Mouse (Mus musculus) midbrain, postnatal 0 days (tissue): Measurements from ENCODE around the gene Vegfa. TPM values are rescaled to one million over a fixed set of nuclear protein-coding genes. Genes with fewer than 3 reads are reported as not detected.

Experiments
- ATAC-seq: fragments of 200-750 bp; cut with Nextera tagmentation; 2 replicates; pipeline ENCODE4 v1.8.0; 2017; ENCODE audit warnings: moderate number of reproducible peaks, mild to moderate bottlenecking, moderate TSS enrichment, moderate library complexity; ENCODE audit not compliant: low FRiP score
- DNase-seq: peaks from one replicate; pipeline ENCODE4 v3.0.0-alpha.2; 2015; ENCODE audit warnings: low spot score
- H3K27ac ChIP-seq: fragments of 300-500 bp; sonication (generic); 2 replicates; pipeline ENCODE4 v1.5.1; 2014; ENCODE audit warnings: low read depth, mild to moderate bottlenecking, low read length, mixed read lengths
- H3K27me3 ChIP-seq: fragments of 300-500 bp; sonication (generic); 2 replicates; pipeline ENCODE4 v1.6.1; 2014; ENCODE audit warnings: low read length, control low read depth, mixed read lengths; ENCODE audit not compliant: insufficient read depth
- H3K36me3 ChIP-seq: fragments of 300-500 bp; sonication (generic); 2 replicates; pipeline ENCODE4 v1.6.1; 2014; ENCODE audit warnings: low read length, control low read depth, mixed read lengths; ENCODE audit not compliant: insufficient read depth
- H3K4me1 ChIP-seq: fragments of 300-500 bp; sonication (generic); 2 replicates; pipeline ENCODE4 v1.6.1; 2014; ENCODE audit warnings: mild to moderate bottlenecking, control low read depth, antibody characterized with exemption, low read length, mixed read lengths; ENCODE audit not compliant: insufficient read depth
- H3K4me2 ChIP-seq: fragments of 300-500 bp; sonication (generic); 2 replicates; pipeline ENCODE4 v1.6.1; 2014; ENCODE audit warnings: low read depth, mild to moderate bottlenecking, low read length, mixed read lengths; ENCODE audit not compliant: poor library complexity, severe bottlenecking
- H3K4me3 ChIP-seq: fragments of 300-500 bp; sonication (generic); 2 replicates; pipeline ENCODE4 v1.5.1; 2014; ENCODE audit warnings: low read depth, mild to moderate bottlenecking, low read length, moderate library complexity
- H3K9ac ChIP-seq: fragments of 300-500 bp; sonication (generic); replicated peaks from 2 replicates; pipeline ENCODE4 v1.6.1; 2014; ENCODE audit warnings: mild to moderate bottlenecking, low read length, moderate library complexity, mixed read lengths; ENCODE audit not compliant: poor library complexity, severe bottlenecking
- H3K9me3 ChIP-seq: fragments of 300-500 bp; sonication (generic); 2 replicates; pipeline ENCODE4 v1.6.1; 2016; ENCODE audit warnings: low read length, control low read depth
- CTCF ChIP-seq: IDR thresholded peaks from 2 replicates; pipeline ENCODE4 v1.5.1; 2016; ENCODE audit warnings: antibody characterized with exemption, mild to moderate bottlenecking
- WGBS: fragments of 180-500 bp; shearing (Covaris S2); extraction: QIAGEN DNeasy Blood & Tissue Kit; methylation state at CpG from one replicate; pipeline ENCODE4 v1.1.7; 2014; 5-methylcytosine and 5-hydroxymethylcytosine counted together
- polyA plus RNA-seq: library from polyadenylated mRNA; unstranded; fragments of >200 nt; fragmentation: Nextera tagmentation; extraction: Ambion mirVana; gene quantifications from 2 replicates; pipeline ENCODE4 v1.2.1, GENCODE M21; 2015
- total RNA-seq: library from RNA; depleted of rRNA; stranded (reverse); fragments of >200 nt; gene quantifications from 2 replicates; pipeline ENCODE4 v1.2.3, GENCODE M21; 2014

Vegfa gene
- total and polyA plus RNA-seq, 2 experiments from 2014 or later: 3.0 to 105 TPM

DNA sequence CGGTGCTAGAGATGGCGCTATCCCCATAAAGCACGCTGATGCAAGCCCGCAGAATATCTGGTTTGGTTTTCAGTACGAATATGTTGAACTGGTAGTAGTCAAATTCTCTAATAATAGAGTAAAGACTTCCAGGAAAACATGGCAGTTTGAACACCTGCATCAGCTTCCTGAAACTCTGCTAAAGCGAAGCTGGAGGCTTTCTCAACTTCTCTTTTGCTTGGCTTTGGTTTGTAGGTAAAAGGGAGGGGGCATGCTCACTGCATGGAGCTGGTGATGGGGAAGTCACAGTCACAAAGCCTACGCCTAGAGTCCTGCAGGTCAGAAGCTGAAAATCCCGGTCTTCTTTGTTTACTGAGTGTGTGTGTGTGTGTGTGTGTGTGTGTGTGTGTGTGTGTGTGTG, 13.6 kb upstream of the Vegfa start:
- ATAC-seq (no peak), DNase-seq (no peak)
- Histone ChIP-seq H3K4me1 (no peaks in the 10 kb centered on the region), H3K36me3 (no peaks in the 10 kb centered on the region), H3K27me3 (no peaks in the 10 kb centered on the region), H3K9ac (no peak overlapping the region), H3K4me2 (no peak overlapping the region), H3K27ac (no peak overlapping the region), H3K4me3 (no peak overlapping the region), H3K9me3 (no peaks in the 10 kb centered on the region)
- TF ChIP-seq CTCF: no peak
- 82% methylated on average over 8 of the region's 8 CpGs for WGBS

- no peak for ATAC-seq
- DNase-seq: no peak
- no peak for TF ChIP-seq CTCF
- Histone ChIP-seq H3K4me1 (no peaks in the 10 kb centered on the region), H3K4me3 (no peak overlapping the region), H3K9me3 (no peaks in the 10 kb centered on the region), H3K27ac (no peak overlapping the region), H3K36me3 (no peaks in the 10 kb centered on the region), H3K4me2 (no peak overlapping the region), H3K9ac (no peak overlapping the region), H3K27me3 (no peaks in the 10 kb centered on the region)
- WGBS: 92% methylated on average over 5 of the region's 5 CpGs
Observed at GRCm38 (mm10) chr17:46044953-46045352, 12.8 kb upstream of the Vegfa start.

DNA sequence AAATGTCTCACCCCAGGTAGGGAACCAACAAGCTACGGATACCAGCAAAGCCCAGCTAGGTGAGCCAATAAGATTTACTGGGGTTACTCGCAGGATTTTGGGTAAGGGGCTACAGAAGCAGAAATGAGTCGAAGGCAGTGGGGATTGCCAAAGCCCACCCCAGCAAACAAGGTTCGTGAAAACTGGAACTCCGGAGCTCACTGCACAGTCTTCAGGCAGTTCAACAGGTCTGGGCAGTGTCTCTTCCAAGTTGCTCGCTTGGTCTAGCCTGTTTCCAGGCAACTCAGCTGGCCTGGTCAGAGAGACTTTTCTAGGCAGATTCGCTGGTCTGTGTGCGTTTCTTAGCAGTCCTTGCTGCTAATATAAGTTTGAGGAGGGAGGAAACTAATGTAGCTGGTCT, 10.0 kb upstream of the Vegfa start:
- no peak for TF ChIP-seq CTCF
- ATAC-seq (no peak), DNase-seq (no peak)
- Histone ChIP-seq H3K9me3 (no peaks in the 10 kb centered on the region), H3K4me1 (no peaks in the 10 kb centered on the region), H3K4me3 (no peak overlapping the region), H3K27ac (no peak overlapping the region), H3K27me3 (no peaks in the 10 kb centered on the region), H3K36me3 (no peaks in the 10 kb centered on the region), H3K9ac (no peak overlapping the region), H3K4me2 (no peak overlapping the region)
- WGBS: 88% methylated on average over 8 of the region's 8 CpGs

DNA sequence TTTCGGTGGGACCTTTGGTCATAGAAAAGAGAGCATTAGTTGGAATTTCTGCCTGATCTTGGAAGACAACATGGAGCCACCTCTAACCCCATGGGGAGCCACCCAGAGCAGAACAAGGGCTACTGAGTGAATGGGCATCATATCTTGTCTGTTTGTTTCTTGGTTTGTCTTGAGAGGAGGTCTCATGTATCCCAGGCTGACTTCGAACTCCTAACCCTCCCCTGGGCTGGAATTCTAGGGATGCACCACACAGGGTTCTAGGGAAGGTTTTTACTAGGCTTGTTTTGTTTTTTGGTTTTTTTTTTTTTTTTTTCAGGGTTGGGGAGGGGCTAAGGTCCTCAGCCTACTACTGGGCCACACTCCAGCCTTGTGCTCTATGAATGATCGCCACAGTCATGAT, 9.5 kb upstream of the Vegfa start:
- Histone ChIP-seq H3K9me3 (no peaks in the 10 kb centered on the region), H3K4me3 (no peak overlapping the region), H3K27ac (no peak overlapping the region), H3K4me2 (no peak overlapping the region), H3K9ac (no peak overlapping the region), H3K36me3 (no peaks in the 10 kb centered on the region), H3K4me1 (no peaks in the 10 kb centered on the region), H3K27me3 (no peaks in the 10 kb centered on the region)
- DNase-seq (no peak), ATAC-seq (no peak)
- WGBS: 94% methylated on average over 3 of the region's 3 CpGs
- no peak for TF ChIP-seq CTCF

GRCm38 (mm10) chr17:46041223-46041622, 9.1 kb upstream of the Vegfa start:
- no peak overlapping the region for H3K9ac ChIP-seq
- no peaks in the 10 kb centered on the region for H3K27me3 ChIP-seq
- TF ChIP-seq CTCF: peak; percentile 56
- H3K9me3 ChIP-seq: no peaks in the 10 kb centered on the region
- H3K36me3 ChIP-seq: no peaks in the 10 kb centered on the region
- no peaks in the 10 kb centered on the region for H3K4me1 ChIP-seq
- no peak overlapping the region for H3K4me3 ChIP-seq
- WGBS: 66% methylated on average over 5 of the region's 5 CpGs
- no peak for ATAC-seq
- DNase-seq: no peak
- no peak overlapping the region for H3K4me2 ChIP-seq
- H3K27ac ChIP-seq: no peak overlapping the region

GRCm38 (mm10) chr17:46040561-46040960, 8.4 kb upstream of the Vegfa start:
- WGBS: 73% methylated on average over 6 of the region's 6 CpGs
- Histone ChIP-seq H3K27me3 (no peaks in the 10 kb centered on the region), H3K4me1 (no peaks in the 10 kb centered on the region), H3K27ac (no peak overlapping the region), H3K4me3 (no peak overlapping the region), H3K36me3 (no peaks in the 10 kb centered on the region), H3K4me2 (no peak overlapping the region), H3K9ac (no peak overlapping the region), H3K9me3 (no peaks in the 10 kb centered on the region)
- DNase-seq (no peak), ATAC-seq (no peak)
- TF ChIP-seq CTCF: no peak
